Mouse (Mus musculus): ENCODE measurements around the gene Qpct. TPM values are rescaled to one million over a fixed set of nuclear protein-coding genes. Genes with fewer than 3 reads are reported as not detected.

Gene Qpct
- polyA plus RNA-seq, 1 experiment from 2014 or later, result 8.5 TPM

DNA sequence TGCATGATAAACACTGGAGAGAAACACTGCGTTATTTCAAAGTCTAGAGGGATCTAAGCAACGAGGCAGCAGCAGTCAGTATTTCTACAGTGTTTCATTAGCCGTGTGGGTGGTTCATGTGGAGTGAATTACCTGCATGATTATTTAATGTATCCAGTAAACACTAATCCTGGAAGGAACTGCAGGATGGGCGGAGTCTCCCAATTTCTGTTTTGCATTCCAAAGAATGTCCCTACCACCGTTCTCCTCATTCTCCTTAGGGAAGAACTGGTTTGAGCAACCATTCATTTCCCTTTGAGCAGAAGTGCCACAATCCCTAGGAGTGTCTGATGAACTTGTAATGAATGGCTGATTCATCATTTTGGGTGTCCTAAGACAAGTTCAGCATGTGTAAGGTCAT, 8.5 kb downstream of the Qpct start:
- H3K4me3 ChIP-seq (ENCODE audit: low read depth, low read length), result no peak overlapping the region
- H3K36me3 ChIP-seq (ENCODE audit: control insufficient read depth, insufficient read depth, low read length), result no peaks in the 10 kb centered on the region
- H3K9ac ChIP-seq (ENCODE audit: low read length), result no peak overlapping the region
- DNase-seq (ENCODE audit: low spot score, missing footprints), result peak; percentile 79
- no peak overlapping the region for H3K4me2 ChIP-seq
- 82% methylated on average over 5 of the region's 5 CpGs for WGBS
- no peaks in the 10 kb centered on the region for H3K9me3 ChIP-seq (ENCODE audit: control insufficient read depth, low read length)
- H3K27ac ChIP-seq (ENCODE audit: low read depth, low read length), result no peak overlapping the region
- no peaks in the 10 kb centered on the region for H3K4me1 ChIP-seq (ENCODE audit: control insufficient read depth, insufficient read depth, low read length)
- no peak for ATAC-seq (ENCODE audit: low FRiP score)
- H3K27me3 ChIP-seq (ENCODE audit: control insufficient read depth, insufficient read depth, low read length), result no peaks in the 10 kb centered on the region

DNA sequence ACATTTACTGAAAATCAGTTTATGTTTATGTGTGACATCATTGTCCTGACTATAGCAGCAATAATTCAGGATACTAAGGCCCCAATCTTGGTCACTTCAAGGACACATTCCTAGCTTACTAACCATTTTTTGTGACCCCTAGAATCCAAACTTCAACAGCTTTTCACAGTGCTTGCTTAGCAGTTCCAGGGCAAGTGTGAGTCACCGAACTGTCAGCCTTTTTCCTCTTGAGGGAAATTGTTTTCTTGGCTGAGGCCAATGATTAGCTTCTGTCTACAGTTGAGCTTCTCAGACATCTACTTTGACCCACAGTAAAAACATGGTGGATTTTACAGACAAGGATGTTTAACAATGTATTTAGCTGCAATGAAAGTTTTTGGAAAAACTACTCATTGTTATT, 12.5 kb downstream of the Qpct start:
- Histone ChIP-seq H3K4me1 (ENCODE audit: control insufficient read depth, insufficient read depth, low read length) (no peaks in the 10 kb centered on the region), H3K27ac (ENCODE audit: low read depth, low read length) (no peak overlapping the region), H3K9ac (ENCODE audit: low read length) (no peak overlapping the region), H3K4me2 (no peak overlapping the region), H3K9me3 (ENCODE audit: control insufficient read depth, low read length) (no peaks in the 10 kb centered on the region), H3K36me3 (ENCODE audit: control insufficient read depth, insufficient read depth, low read length) (no peaks in the 10 kb centered on the region), H3K27me3 (ENCODE audit: control insufficient read depth, insufficient read depth, low read length) (no peaks in the 10 kb centered on the region), H3K4me3 (ENCODE audit: low read depth, low read length) (no peak overlapping the region)
- DNase-seq (ENCODE audit: low spot score, missing footprints) (no peak), ATAC-seq (ENCODE audit: low FRiP score) (no peak)
- 73% methylated on average over 1 of the region's 1 CpGs for WGBS

DNA sequence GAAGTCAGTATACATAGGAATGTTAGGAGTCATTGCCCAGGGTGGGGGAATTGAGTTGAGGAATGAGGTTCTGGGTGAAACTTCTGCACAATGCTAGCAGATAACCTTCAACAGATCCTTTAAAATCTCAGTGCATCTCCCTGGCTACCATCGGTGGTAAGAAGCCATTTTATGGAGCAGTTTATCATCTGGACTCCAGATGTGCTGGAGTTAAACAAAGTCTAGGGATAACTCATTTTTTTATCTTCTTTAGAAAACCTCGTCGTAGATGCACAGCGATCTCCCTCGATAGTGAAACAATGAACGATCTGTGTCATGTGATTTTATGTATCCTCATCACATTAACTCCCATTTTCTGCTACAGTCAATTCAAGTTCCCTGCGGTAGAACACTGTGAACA, 16.9 kb downstream of the Qpct start:
- Histone ChIP-seq H3K27ac (ENCODE audit: low read depth, low read length) (no peak overlapping the region), H3K4me3 (ENCODE audit: low read depth, low read length) (no peak overlapping the region), H3K27me3 (ENCODE audit: control insufficient read depth, insufficient read depth, low read length) (no peaks in the 10 kb centered on the region), H3K9me3 (ENCODE audit: control insufficient read depth, low read length) (no peaks in the 10 kb centered on the region), H3K36me3 (ENCODE audit: control insufficient read depth, insufficient read depth, low read length) (no peaks in the 10 kb centered on the region), H3K9ac (ENCODE audit: low read length) (no peak overlapping the region), H3K4me2 (no peak overlapping the region), H3K4me1 (ENCODE audit: control insufficient read depth, insufficient read depth, low read length) (no peaks in the 10 kb centered on the region)
- no peak for DNase-seq (ENCODE audit: low spot score, missing footprints)
- ATAC-seq (ENCODE audit: low FRiP score), result no peak
- 86% methylated on average over 7 of the region's 7 CpGs for WGBS

DNA sequence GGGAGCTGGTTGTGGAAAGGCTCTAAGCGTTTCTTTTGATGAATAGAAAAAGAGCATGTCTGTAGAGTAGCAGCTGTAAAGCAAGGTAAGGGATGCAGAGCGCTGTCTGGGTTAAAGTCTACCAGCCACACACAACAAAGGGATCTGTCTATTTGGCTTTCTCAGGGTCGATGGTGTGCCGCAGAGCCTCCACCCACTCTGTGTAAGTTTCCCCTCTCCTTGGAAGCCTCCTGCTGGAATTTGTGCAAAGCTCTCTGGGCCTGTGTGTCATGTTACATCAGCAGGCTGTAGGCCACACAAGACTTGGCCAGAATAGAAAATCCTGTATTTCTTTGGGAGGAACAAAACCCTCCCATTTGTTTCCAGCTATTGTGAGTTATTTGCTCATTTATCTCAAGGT, 17.3 kb downstream of the Qpct start:
- no peak for ATAC-seq (ENCODE audit: low FRiP score)

DNA sequence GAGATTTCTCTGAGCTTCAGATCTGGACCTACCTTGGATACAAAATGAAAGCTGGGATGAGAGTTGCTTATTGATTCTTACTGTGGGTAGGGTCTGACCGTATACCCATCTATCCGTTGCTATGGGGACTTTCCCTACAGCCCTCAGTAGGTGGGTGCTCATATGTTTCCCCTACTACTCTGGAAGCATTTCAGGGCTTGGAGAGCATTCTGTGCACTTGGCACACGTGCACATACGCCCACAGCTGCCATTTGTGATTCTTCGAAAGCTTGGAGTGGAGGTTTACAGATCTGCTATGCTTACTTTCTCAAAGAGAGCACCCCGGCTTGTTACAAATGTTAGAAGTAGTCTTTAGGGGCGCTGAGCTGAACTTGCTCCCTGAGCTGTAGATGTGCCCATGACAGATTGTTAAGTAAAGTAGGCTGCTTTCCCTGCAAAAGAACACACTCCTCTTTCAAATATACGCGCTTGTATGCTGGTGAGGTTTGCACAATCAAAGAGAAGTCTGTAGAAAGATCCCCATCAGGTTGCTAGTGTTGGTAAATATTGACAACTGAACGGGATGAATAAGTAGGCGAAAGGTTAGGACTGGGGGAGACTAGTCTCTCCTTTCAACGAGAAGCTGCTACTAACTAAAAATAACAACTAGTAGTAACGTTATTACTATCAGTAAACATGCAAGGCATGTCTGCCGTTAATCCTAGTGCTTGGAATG, 18.2 kb downstream of the Qpct start:
- no peaks in the 10 kb centered on the region for H3K9me3 ChIP-seq (ENCODE audit: control insufficient read depth, low read length)
- no peaks in the 10 kb centered on the region for H3K4me1 ChIP-seq (ENCODE audit: control insufficient read depth, insufficient read depth, low read length)
- WGBS, result 86% methylated on average over 14 of the region's 14 CpGs
- H3K4me2 ChIP-seq, result no peak overlapping the region
- H3K27ac ChIP-seq (ENCODE audit: low read depth, low read length), result no peak overlapping the region
- H3K4me3 ChIP-seq (ENCODE audit: low read depth, low read length), result no peak overlapping the region
- no peaks in the 10 kb centered on the region for H3K36me3 ChIP-seq (ENCODE audit: control insufficient read depth, insufficient read depth, low read length)
- DNase-seq (ENCODE audit: low spot score, missing footprints) (no peak), ATAC-seq (ENCODE audit: low FRiP score) (no peak)
- no peak overlapping the region for H3K9ac ChIP-seq (ENCODE audit: low read length)
- no peaks in the 10 kb centered on the region for H3K27me3 ChIP-seq (ENCODE audit: control insufficient read depth, insufficient read depth, low read length)

More for the DNA sequence above, 17.3 kb downstream of the Qpct start:
- no peak overlapping the region for H3K9ac ChIP-seq (ENCODE audit: low read length)
- 54% methylated on average over 4 of the region's 4 CpGs for WGBS
- H3K36me3 ChIP-seq (ENCODE audit: control insufficient read depth, insufficient read depth, low read length), result no peaks in the 10 kb centered on the region
- no peak overlapping the region for H3K4me3 ChIP-seq (ENCODE audit: low read depth, low read length)
- H3K9me3 ChIP-seq (ENCODE audit: control insufficient read depth, low read length), result no peaks in the 10 kb centered on the region
- no peaks in the 10 kb centered on the region for H3K4me1 ChIP-seq (ENCODE audit: control insufficient read depth, insufficient read depth, low read length)
- no peak overlapping the region for H3K27ac ChIP-seq (ENCODE audit: low read depth, low read length)
- H3K4me2 ChIP-seq, result no peak overlapping the region
- no peak for DNase-seq (ENCODE audit: low spot score, missing footprints)
- no peaks in the 10 kb centered on the region for H3K27me3 ChIP-seq (ENCODE audit: control insufficient read depth, insufficient read depth, low read length)

DNA sequence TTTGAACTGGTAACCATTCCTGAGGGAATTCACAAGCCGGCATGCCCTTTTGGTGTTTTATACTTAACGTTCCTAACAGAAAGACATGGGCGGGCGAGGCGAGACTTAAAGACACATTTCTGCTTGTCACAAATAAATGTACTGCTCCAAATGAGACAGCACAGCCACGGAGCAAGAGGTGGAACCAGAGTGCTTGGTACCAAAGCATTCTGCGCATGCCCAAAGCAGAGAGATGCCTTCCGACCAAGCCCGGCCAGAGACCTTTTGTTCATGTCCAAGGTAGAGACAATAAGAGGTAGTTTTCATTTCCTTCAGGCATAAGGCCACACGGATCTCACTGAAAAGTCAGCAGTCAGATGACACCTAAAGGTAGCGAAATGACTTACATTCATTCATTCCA, 20.2 kb downstream of the Qpct start:
- Histone ChIP-seq H3K27me3 (ENCODE audit: control insufficient read depth, insufficient read depth, low read length) (no peaks in the 10 kb centered on the region), H3K36me3 (ENCODE audit: control insufficient read depth, insufficient read depth, low read length) (no peaks in the 10 kb centered on the region), H3K9me3 (ENCODE audit: control insufficient read depth, low read length) (no peaks in the 10 kb centered on the region), H3K4me1 (ENCODE audit: control insufficient read depth, insufficient read depth, low read length) (no peaks in the 10 kb centered on the region), H3K27ac (ENCODE audit: low read depth, low read length) (no peak overlapping the region), H3K4me2 (no peak overlapping the region), H3K9ac (ENCODE audit: low read length) (no peak overlapping the region), H3K4me3 (ENCODE audit: low read depth, low read length) (no peak overlapping the region)
- DNase-seq (ENCODE audit: low spot score, missing footprints) (no peak), ATAC-seq (ENCODE audit: low FRiP score) (no peak)
- 81% methylated on average over 11 of the region's 11 CpGs for WGBS

DNA sequence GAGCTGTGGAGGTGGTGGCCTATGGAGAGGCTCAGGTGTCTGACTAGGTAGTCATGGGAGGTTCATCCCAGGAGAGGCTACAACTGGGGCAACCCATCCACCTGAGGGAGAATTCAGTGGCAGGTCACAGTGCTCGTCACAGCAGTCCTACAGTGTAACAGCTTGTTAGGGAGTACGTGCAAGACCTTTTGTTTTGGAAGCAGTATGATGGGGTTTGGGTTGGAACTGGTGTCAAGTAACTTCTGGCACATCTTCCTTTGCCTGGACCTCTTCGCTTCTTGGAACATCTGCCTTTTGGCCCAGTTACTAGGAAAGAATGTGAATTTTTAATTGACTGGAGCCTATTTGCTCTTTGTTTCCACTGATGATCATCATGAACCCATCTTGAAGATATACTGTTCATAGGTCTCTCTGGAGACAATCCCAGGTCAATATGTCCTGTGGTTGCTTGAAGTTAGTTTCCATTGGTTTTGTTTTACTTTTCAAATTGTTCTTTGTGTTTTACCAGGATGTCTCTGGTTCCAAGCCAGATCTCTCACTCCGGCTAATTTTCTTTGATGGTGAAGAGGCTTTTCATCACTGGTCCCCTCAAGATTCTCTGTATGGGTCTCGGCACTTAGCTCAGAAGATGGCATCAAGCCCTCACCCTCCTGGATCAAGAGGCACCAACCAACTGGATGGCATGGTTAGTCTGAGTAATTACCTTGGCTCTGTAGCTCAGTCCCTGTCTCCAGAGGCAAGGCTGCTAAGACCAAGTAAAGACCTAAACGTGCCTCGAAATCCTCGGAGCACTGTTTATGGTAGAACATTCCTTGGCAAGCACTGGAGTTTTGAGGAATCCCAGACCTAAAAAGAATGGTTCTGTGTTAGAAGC, 25.5 kb downstream of the Qpct start:
- H3K27ac ChIP-seq (ENCODE audit: low read depth, low read length), result no peak overlapping the region
- H3K9me3 ChIP-seq (ENCODE audit: control insufficient read depth, low read length), result no peaks in the 10 kb centered on the region
- no peak for ATAC-seq (ENCODE audit: low FRiP score)
- no peak overlapping the region for H3K4me2 ChIP-seq
- no peak overlapping the region for H3K4me3 ChIP-seq (ENCODE audit: low read depth, low read length)
- 91% methylated on average over 8 of the region's 8 CpGs for WGBS
- H3K9ac ChIP-seq (ENCODE audit: low read length), result no peak overlapping the region
- no peaks in the 10 kb centered on the region for H3K27me3 ChIP-seq (ENCODE audit: control insufficient read depth, insufficient read depth, low read length)
- no peaks in the 10 kb centered on the region for H3K36me3 ChIP-seq (ENCODE audit: control insufficient read depth, insufficient read depth, low read length)
- H3K4me1 ChIP-seq (ENCODE audit: control insufficient read depth, insufficient read depth, low read length), result no peaks in the 10 kb centered on the region
- no peak for DNase-seq (ENCODE audit: low spot score, missing footprints)

DNA sequence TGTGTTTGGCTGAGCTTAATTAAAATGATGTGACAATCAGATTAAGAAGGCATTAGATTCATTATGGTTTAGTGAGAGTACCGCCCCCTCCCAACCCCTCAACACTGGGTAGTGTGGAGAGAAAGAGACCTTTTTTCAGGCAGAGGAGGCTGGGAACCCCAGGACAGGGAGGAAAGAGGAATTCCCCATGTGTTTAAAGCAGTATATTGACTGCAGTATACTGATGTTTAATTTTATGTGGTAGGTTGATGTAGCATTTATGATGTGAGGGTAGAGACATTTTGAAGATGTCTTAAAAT, 26.1 kb downstream of the Qpct start:
- Histone ChIP-seq H3K4me3 (ENCODE audit: low read depth, low read length) (no peak overlapping the region), H3K27ac (ENCODE audit: low read depth, low read length) (no peak overlapping the region), H3K27me3 (ENCODE audit: control insufficient read depth, insufficient read depth, low read length) (no peaks in the 10 kb centered on the region), H3K9me3 (ENCODE audit: control insufficient read depth, low read length) (no peaks in the 10 kb centered on the region), H3K4me1 (ENCODE audit: control insufficient read depth, insufficient read depth, low read length) (no peaks in the 10 kb centered on the region), H3K9ac (ENCODE audit: low read length) (no peak overlapping the region), H3K4me2 (no peak overlapping the region), H3K36me3 (ENCODE audit: control insufficient read depth, insufficient read depth, low read length) (no peaks in the 10 kb centered on the region)
- WGBS, result 81% methylated on average over 1 of the region's 1 CpGs
- no peak for ATAC-seq (ENCODE audit: low FRiP score)
- DNase-seq (ENCODE audit: low spot score, missing footprints), result no peak

DNA sequence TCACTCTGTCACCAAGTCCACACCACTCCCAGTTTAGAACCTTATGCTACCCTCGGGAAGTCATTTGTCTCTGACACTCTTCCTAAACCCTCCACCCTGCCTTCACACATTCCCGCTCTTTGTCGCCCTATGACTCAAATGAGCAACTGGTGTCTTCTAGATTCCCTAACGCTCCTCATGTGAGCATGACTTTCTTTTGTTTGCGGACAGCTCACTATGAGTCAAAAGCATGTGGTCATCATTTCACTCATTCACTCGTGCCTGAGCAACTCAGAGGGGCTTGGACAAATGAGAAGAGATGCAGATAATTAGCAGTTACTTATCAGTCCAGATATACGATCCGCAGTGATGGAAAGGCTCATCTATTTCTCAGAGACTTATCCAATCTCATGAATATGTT, 26.5 kb downstream of the Qpct start:
- DNase-seq (ENCODE audit: low spot score, missing footprints) (no peak), ATAC-seq (ENCODE audit: low FRiP score) (no peak)
- Histone ChIP-seq H3K9me3 (ENCODE audit: control insufficient read depth, low read length) (no peaks in the 10 kb centered on the region), H3K27me3 (ENCODE audit: control insufficient read depth, insufficient read depth, low read length) (no peaks in the 10 kb centered on the region), H3K4me1 (ENCODE audit: control insufficient read depth, insufficient read depth, low read length) (no peaks in the 10 kb centered on the region), H3K36me3 (ENCODE audit: control insufficient read depth, insufficient read depth, low read length) (no peaks in the 10 kb centered on the region), H3K27ac (ENCODE audit: low read depth, low read length) (no peak overlapping the region), H3K4me3 (ENCODE audit: low read depth, low read length) (no peak overlapping the region), H3K4me2 (no peak overlapping the region), H3K9ac (ENCODE audit: low read length) (no peak overlapping the region)
- WGBS, result 91% methylated on average over 8 of the region's 8 CpGs

Data from midbrain, embryonic 11.5 days (tissue).